Mouse (Mus musculus): ENCODE data around the gene Zfpl1. TPM values are rescaled to one million over a fixed set of nuclear protein-coding genes. Genes with fewer than 3 reads are reported as not detected.

Zfpl1 gene
- polyA plus RNA-seq, 1 experiment = 34.2 TPM

GRCm38 (mm10) chr19:6058513-6058912 is 26.2 kb downstream of the Zfpl1 start:
- H3K4me3 ChIP-seq (ENCODE audit: low read depth, low read length) = peak overlapping the region; percentile 89
- TF ChIP-seq CTCF (IDR thresholded peaks at IDR 0.05; ENCODE audit: low read depth, low read length) (no peak), POLR2A (IDR thresholded peaks at IDR 0.05; ENCODE audit: insufficient read depth, low read length) (no peak), EP300 (IDR thresholded peaks at IDR 0.05; ENCODE audit: insufficient read depth, low read depth, low read length) (no peak)
- H3K27ac ChIP-seq (ENCODE audit: insufficient read depth, low read length) = peak overlapping the region; percentile 26; the same call in 1 of the 2 replicates
- H3K9ac ChIP-seq (ENCODE audit: low read depth, poor library complexity, severe bottlenecking) = peak overlapping the region; percentile 84
- H3K9me3 ChIP-seq (replicated peaks; ENCODE audit: control insufficient read depth, insufficient read depth, low read length, poor library complexity, severe bottlenecking) = no peaks in the 10 kb centered on the region
- no peaks in the 10 kb centered on the region for H3K27me3 ChIP-seq (ENCODE audit: control insufficient read depth, insufficient read depth, low read length, poor library complexity, severe bottlenecking)
- H3K36me3 ChIP-seq (ENCODE audit: control insufficient read depth, insufficient read depth, low read length, poor library complexity, severe bottlenecking) = peaks cover 37% of the 10 kb centered on the region
- H3K4me1 ChIP-seq (ENCODE audit: control insufficient read depth, insufficient read depth, low read length) = no peaks in the 10 kb centered on the region

GRCm38 (mm10) chr19:6057313-6058096 is 27.3 kb downstream of the Zfpl1 start, which contains the start of the genes Mrpl49 and Fau:
Gene Mrpl49 (minus strand): TSS chr19:6057785.
Gene Fau (plus strand): TSS chr19:6057844.
- Histone ChIP-seq H3K9me3 (replicated peaks; ENCODE audit: control insufficient read depth, insufficient read depth, low read length, poor library complexity, severe bottlenecking) (no peaks in the 10 kb centered on the region), H3K9ac (ENCODE audit: low read depth, poor library complexity, severe bottlenecking) (peak within 1 kb of the TSS; percentile 84), H3K27ac (ENCODE audit: insufficient read depth, low read length) (no peak within 1 kb of the TSS), H3K27me3 (ENCODE audit: control insufficient read depth, insufficient read depth, low read length, poor library complexity, severe bottlenecking) (no peaks in the 10 kb centered on the region), H3K36me3 (ENCODE audit: control insufficient read depth, insufficient read depth, low read length, poor library complexity, severe bottlenecking) (peaks cover 45% of the 10 kb centered on the region), H3K4me1 (ENCODE audit: control insufficient read depth, insufficient read depth, low read length) (no peaks in the 10 kb centered on the region), H3K4me3 (ENCODE audit: low read depth, low read length) (peak within 1 kb of the TSS; percentile 89)
- peak; percentile 96 for TF ChIP-seq POLR2A (IDR thresholded peaks at IDR 0.05; ENCODE audit: insufficient read depth, low read length)
- TF ChIP-seq CTCF (IDR thresholded peaks at IDR 0.05; ENCODE audit: low read depth, low read length) = no peak

GRCm38 (mm10) chr19:6056696-6057095 is 28.1 kb downstream of the Zfpl1 start:
- H3K27me3 ChIP-seq (ENCODE audit: control insufficient read depth, insufficient read depth, low read length, poor library complexity, severe bottlenecking) = no peaks in the 10 kb centered on the region
- no peaks in the 10 kb centered on the region for H3K9me3 ChIP-seq (replicated peaks; ENCODE audit: control insufficient read depth, insufficient read depth, low read length, poor library complexity, severe bottlenecking)
- no peaks in the 10 kb centered on the region for H3K4me1 ChIP-seq (ENCODE audit: control insufficient read depth, insufficient read depth, low read length)
- peaks cover 51% of the 10 kb centered on the region for H3K36me3 ChIP-seq (ENCODE audit: control insufficient read depth, insufficient read depth, low read length, poor library complexity, severe bottlenecking)
- peak overlapping the region; percentile 82 for H3K9ac ChIP-seq (ENCODE audit: low read depth, poor library complexity, severe bottlenecking)
- no peak overlapping the region for H3K27ac ChIP-seq (ENCODE audit: insufficient read depth, low read length)
- TF ChIP-seq EP300 (IDR thresholded peaks at IDR 0.05; ENCODE audit: insufficient read depth, low read depth, low read length) (no peak), POLR2A (IDR thresholded peaks at IDR 0.05; ENCODE audit: insufficient read depth, low read length) (no peak), CTCF (IDR thresholded peaks at IDR 0.05; ENCODE audit: low read depth, low read length) (no peak)
- peak overlapping the region; percentile 83 for H3K4me3 ChIP-seq (ENCODE audit: low read depth, low read length)

GRCm38 (mm10) chr19:6054296-6054695 is 30.5 kb downstream of the Zfpl1 start:
- peaks cover 63% of the 10 kb centered on the region for H3K36me3 ChIP-seq (ENCODE audit: control insufficient read depth, insufficient read depth, low read length, poor library complexity, severe bottlenecking)
- H3K4me3 ChIP-seq (ENCODE audit: low read depth, low read length) = no peak overlapping the region
- TF ChIP-seq POLR2A (IDR thresholded peaks at IDR 0.05; ENCODE audit: insufficient read depth, low read length) = no peak
- no peak for TF ChIP-seq CTCF (IDR thresholded peaks at IDR 0.05; ENCODE audit: low read depth, low read length)
- no peak for TF ChIP-seq EP300 (IDR thresholded peaks at IDR 0.05; ENCODE audit: insufficient read depth, low read depth, low read length)
- H3K9ac ChIP-seq (ENCODE audit: low read depth, poor library complexity, severe bottlenecking) = no peak overlapping the region
- no peaks in the 10 kb centered on the region for H3K4me1 ChIP-seq (ENCODE audit: control insufficient read depth, insufficient read depth, low read length)
- no peak overlapping the region for H3K27ac ChIP-seq (ENCODE audit: insufficient read depth, low read length)
- no peaks in the 10 kb centered on the region for H3K27me3 ChIP-seq (ENCODE audit: control insufficient read depth, insufficient read depth, low read length, poor library complexity, severe bottlenecking)
- H3K9me3 ChIP-seq (replicated peaks; ENCODE audit: control insufficient read depth, insufficient read depth, low read length, poor library complexity, severe bottlenecking) = no peaks in the 10 kb centered on the region

- Histone ChIP-seq H3K36me3 (ENCODE audit: control insufficient read depth, insufficient read depth, low read length, poor library complexity, severe bottlenecking) (peaks cover 64% of the 10 kb centered on the region), H3K4me3 (ENCODE audit: low read depth, low read length) (no peak overlapping the region), H3K27me3 (ENCODE audit: control insufficient read depth, insufficient read depth, low read length, poor library complexity, severe bottlenecking) (no peaks in the 10 kb centered on the region), H3K27ac (ENCODE audit: insufficient read depth, low read length) (no peak overlapping the region), H3K9ac (ENCODE audit: low read depth, poor library complexity, severe bottlenecking) (no peak overlapping the region), H3K4me1 (ENCODE audit: control insufficient read depth, insufficient read depth, low read length) (no peaks in the 10 kb centered on the region), H3K9me3 (replicated peaks; ENCODE audit: control insufficient read depth, insufficient read depth, low read length, poor library complexity, severe bottlenecking) (no peaks in the 10 kb centered on the region)
- TF ChIP-seq CTCF (IDR thresholded peaks at IDR 0.05; ENCODE audit: low read depth, low read length) (no peak), EP300 (IDR thresholded peaks at IDR 0.05; ENCODE audit: insufficient read depth, low read depth, low read length) (no peak), POLR2A (IDR thresholded peaks at IDR 0.05; ENCODE audit: insufficient read depth, low read length) (no peak)
These were observed 32.2 kb downstream of the Zfpl1 start for GRCm38 (mm10) chr19:6052516-6052915.

- Histone ChIP-seq H3K4me3 (ENCODE audit: low read depth, low read length) (no peak overlapping the region), H3K36me3 (ENCODE audit: control insufficient read depth, insufficient read depth, low read length, poor library complexity, severe bottlenecking) (peaks cover 45% of the 10 kb centered on the region)
These were observed 35.9 kb downstream of the Zfpl1 start for GRCm38 (mm10) chr19:6048681-6049410.

More at GRCm38 (mm10) chr19:6048681-6049410, 35.9 kb downstream of the Zfpl1 start:
- TF ChIP-seq EP300 (IDR thresholded peaks at IDR 0.05; ENCODE audit: insufficient read depth, low read depth, low read length) = no peak
- no peak for TF ChIP-seq POLR2A (IDR thresholded peaks at IDR 0.05; ENCODE audit: insufficient read depth, low read length)
- no peak for TF ChIP-seq CTCF (IDR thresholded peaks at IDR 0.05; ENCODE audit: low read depth, low read length)
- H3K27ac ChIP-seq (ENCODE audit: insufficient read depth, low read length) = no peak overlapping the region
- no peaks in the 10 kb centered on the region for H3K27me3 ChIP-seq (ENCODE audit: control insufficient read depth, insufficient read depth, low read length, poor library complexity, severe bottlenecking)
- no peaks in the 10 kb centered on the region for H3K9me3 ChIP-seq (replicated peaks; ENCODE audit: control insufficient read depth, insufficient read depth, low read length, poor library complexity, severe bottlenecking)
- H3K9ac ChIP-seq (ENCODE audit: low read depth, poor library complexity, severe bottlenecking) = no peak overlapping the region
- no peaks in the 10 kb centered on the region for H3K4me1 ChIP-seq (ENCODE audit: control insufficient read depth, insufficient read depth, low read length)

All from ES-Bruce4 (cell line).